Mouse (Mus musculus): ENCODE results near the gene Ldlrad1. TPM values are rescaled to one million over a fixed set of nuclear protein-coding genes. Genes with fewer than 3 reads are reported as not detected.

Gene Ldlrad1
- polyA plus RNA-seq, 1 experiment, result not detected

DNA sequence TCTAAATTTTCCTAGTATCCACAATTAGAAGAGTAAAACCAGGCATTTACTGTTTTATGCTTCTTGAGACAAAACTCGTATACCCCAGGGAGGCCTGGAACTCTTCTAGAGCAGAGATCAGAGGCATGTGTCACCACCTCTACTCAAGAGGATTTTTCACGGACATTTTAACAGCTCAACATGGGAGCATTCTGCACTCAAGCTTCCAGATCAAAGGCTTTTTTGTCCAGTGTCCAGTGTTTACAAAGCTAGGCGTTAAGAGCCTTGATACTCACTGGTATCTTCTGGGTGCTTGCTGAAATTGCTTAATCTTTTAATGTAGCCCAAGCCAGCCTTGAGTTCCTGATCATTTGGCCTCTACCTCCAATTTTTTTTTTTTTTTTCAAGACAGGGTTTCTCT is 23.2 kb downstream of the Ldlrad1 start:
- TF ChIP-seq CTCF (IDR thresholded peaks at IDR 0.05; ENCODE audit: borderline replicate concordance, insufficient read depth, low read length), result no peak
- TF ChIP-seq POLR2A (IDR thresholded peaks at IDR 0.05; ENCODE audit: low read depth, low read length), result no peak
- Histone ChIP-seq H3K4me1 (ENCODE audit: control insufficient read depth, insufficient read depth, low read length) (peaks cover 14% of the 10 kb centered on the region), H3K4me3 (ENCODE audit: insufficient read depth, low read length) (no peak overlapping the region), H3K27ac (ENCODE audit: insufficient read depth, low read length) (peak overlapping the region; percentile 93)

GRCm38 (mm10) chr4:107238253-107238652 is 29.3 kb downstream of the Ldlrad1 start:
- Histone ChIP-seq H3K27ac (ENCODE audit: insufficient read depth, low read length) (no peak overlapping the region), H3K4me3 (ENCODE audit: insufficient read depth, low read length) (no peak overlapping the region), H3K4me1 (ENCODE audit: control insufficient read depth, insufficient read depth, low read length) (peaks cover under 1% of the 10 kb centered on the region; the same call in 1 of the 2 replicates)
- TF ChIP-seq CTCF (IDR thresholded peaks at IDR 0.05; ENCODE audit: borderline replicate concordance, insufficient read depth, low read length), result no peak
- no peak for TF ChIP-seq POLR2A (IDR thresholded peaks at IDR 0.05; ENCODE audit: low read depth, low read length)

DNA sequence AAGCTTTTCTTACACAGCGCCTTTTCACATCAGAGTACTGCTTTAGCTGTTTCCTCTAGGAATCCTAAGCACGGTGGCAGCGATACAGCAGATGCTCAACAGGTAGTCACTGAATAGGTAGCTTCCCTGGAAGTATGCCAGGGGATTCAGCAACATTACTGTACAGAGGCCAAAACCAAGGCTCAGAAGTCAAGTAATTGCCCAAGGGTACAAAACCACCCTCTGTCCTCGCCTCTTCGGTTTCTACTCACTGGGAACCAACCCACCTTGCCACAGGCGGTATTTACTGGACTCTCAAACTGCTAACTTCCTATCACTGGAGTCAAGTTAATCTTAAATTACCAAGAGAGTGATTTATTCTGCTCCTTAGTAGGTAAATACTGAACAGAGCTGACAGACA is 31.2 kb downstream of the Ldlrad1 start:
- Histone ChIP-seq H3K4me1 (ENCODE audit: control insufficient read depth, insufficient read depth, low read length) (peaks cover 3% of the 10 kb centered on the region), H3K27ac (ENCODE audit: insufficient read depth, low read length) (no peak overlapping the region), H3K4me3 (ENCODE audit: insufficient read depth, low read length) (no peak overlapping the region)
- TF ChIP-seq POLR2A (IDR thresholded peaks at IDR 0.05; ENCODE audit: low read depth, low read length) (no peak), CTCF (IDR thresholded peaks at IDR 0.05; ENCODE audit: borderline replicate concordance, insufficient read depth, low read length) (no peak)

DNA sequence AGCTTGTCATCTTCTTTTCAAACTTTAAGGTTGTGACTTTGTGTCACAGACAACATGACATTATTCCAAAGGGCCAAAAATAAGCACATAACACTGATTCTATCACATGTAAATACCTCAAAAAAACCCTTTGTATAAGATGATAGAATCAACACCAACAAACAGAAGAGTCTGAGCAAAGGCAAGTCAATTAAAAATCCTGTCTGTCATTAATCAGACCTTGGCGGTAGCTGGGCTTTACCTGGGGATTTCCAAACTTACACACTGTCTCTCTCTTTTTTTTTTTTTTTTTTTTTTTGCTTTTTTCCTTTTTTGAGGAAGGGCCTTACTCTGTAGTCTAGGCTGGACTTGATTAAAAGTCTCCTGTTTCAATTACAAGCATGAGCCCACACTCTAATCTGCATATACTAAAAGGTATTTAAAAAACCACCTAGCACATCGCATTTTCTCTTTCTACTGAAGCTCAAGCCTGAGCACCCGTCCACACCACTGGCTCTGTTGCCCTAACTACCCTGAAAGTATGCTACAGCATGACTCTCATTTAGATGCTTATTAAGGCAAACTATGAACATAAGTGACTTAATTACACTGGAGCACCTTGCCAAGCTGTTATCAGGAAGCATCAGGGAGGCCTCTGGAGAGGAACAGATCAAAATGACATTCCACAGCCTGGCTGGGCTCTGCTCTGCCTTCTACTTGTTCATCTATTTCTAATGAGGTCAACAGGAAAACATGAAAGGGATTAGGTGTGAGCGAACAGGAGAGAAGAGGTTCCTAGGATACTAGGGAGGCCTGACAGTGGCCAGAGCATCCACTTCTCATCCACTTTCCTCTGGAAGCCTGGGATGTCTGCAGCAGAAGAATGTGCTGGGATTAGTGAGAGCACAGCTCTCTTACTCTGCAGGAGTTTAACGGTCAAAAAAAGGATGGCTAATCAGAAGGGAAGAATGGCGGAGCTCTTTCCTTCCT is 34.7 kb downstream of the Ldlrad1 start:
- no peak overlapping the region for H3K27ac ChIP-seq (ENCODE audit: insufficient read depth, low read length)
- no peak for TF ChIP-seq POLR2A (IDR thresholded peaks at IDR 0.05; ENCODE audit: low read depth, low read length)
- no peak for TF ChIP-seq CTCF (IDR thresholded peaks at IDR 0.05; ENCODE audit: borderline replicate concordance, insufficient read depth, low read length)
- no peak overlapping the region for H3K4me3 ChIP-seq (ENCODE audit: insufficient read depth, low read length)
- peaks cover 19% of the 10 kb centered on the region for H3K4me1 ChIP-seq (ENCODE audit: control insufficient read depth, insufficient read depth, low read length)

- no peak for TF ChIP-seq CTCF (IDR thresholded peaks at IDR 0.05; ENCODE audit: borderline replicate concordance, insufficient read depth, low read length)
- no peak for TF ChIP-seq POLR2A (IDR thresholded peaks at IDR 0.05; ENCODE audit: low read depth, low read length)
- Histone ChIP-seq H3K4me1 (ENCODE audit: control insufficient read depth, insufficient read depth, low read length) (peaks cover 26% of the 10 kb centered on the region), H3K27ac (ENCODE audit: insufficient read depth, low read length) (peak overlapping the region; percentile 97), H3K4me3 (ENCODE audit: insufficient read depth, low read length) (no peak overlapping the region)
These were observed 36.4 kb downstream of the Ldlrad1 start for GRCm38 (mm10) chr4:107245368-107245767.

- peak overlapping the region; percentile 97 for H3K27ac ChIP-seq (ENCODE audit: insufficient read depth, low read length)
- peaks cover 28% of the 10 kb centered on the region for H3K4me1 ChIP-seq (ENCODE audit: control insufficient read depth, insufficient read depth, low read length)
- H3K4me3 ChIP-seq (ENCODE audit: insufficient read depth, low read length), result no peak overlapping the region
- TF ChIP-seq CTCF (IDR thresholded peaks at IDR 0.05; ENCODE audit: borderline replicate concordance, insufficient read depth, low read length), result no peak
- no peak for TF ChIP-seq POLR2A (IDR thresholded peaks at IDR 0.05; ENCODE audit: low read depth, low read length)
These were observed 37.1 kb downstream of the Ldlrad1 start for GRCm38 (mm10) chr4:107246040-107246439.

GRCm38 (mm10) chr4:107247110-107247509 is 38.1 kb downstream of the Ldlrad1 start:
- peaks cover 29% of the 10 kb centered on the region for H3K4me1 ChIP-seq (ENCODE audit: control insufficient read depth, insufficient read depth, low read length)
- TF ChIP-seq POLR2A (IDR thresholded peaks at IDR 0.05; ENCODE audit: low read depth, low read length), result no peak
- peak overlapping the region; percentile 95 for H3K27ac ChIP-seq (ENCODE audit: insufficient read depth, low read length)
- no peak overlapping the region for H3K4me3 ChIP-seq (ENCODE audit: insufficient read depth, low read length)

- Histone ChIP-seq H3K4me3 (ENCODE audit: insufficient read depth, low read length) (no peak overlapping the region), H3K4me1 (ENCODE audit: control insufficient read depth, insufficient read depth, low read length) (peaks cover 29% of the 10 kb centered on the region), H3K27ac (ENCODE audit: insufficient read depth, low read length) (no peak overlapping the region)
- TF ChIP-seq CTCF (IDR thresholded peaks at IDR 0.05; ENCODE audit: borderline replicate concordance, insufficient read depth, low read length) (no peak), POLR2A (IDR thresholded peaks at IDR 0.05; ENCODE audit: low read depth, low read length) (no peak)
These were observed 39.1 kb downstream of the Ldlrad1 start for GRCm38 (mm10) chr4:107248061-107248460.

GRCm38 (mm10) chr4:107249471-107249870 is 40.5 kb downstream of the Ldlrad1 start:
- TF ChIP-seq CTCF (IDR thresholded peaks at IDR 0.05; ENCODE audit: borderline replicate concordance, insufficient read depth, low read length) (no peak), POLR2A (IDR thresholded peaks at IDR 0.05; ENCODE audit: low read depth, low read length) (no peak)
- H3K4me3 ChIP-seq (ENCODE audit: insufficient read depth, low read length), result no peak overlapping the region
- H3K4me1 ChIP-seq (ENCODE audit: control insufficient read depth, insufficient read depth, low read length), result peaks cover 29% of the 10 kb centered on the region

DNA sequence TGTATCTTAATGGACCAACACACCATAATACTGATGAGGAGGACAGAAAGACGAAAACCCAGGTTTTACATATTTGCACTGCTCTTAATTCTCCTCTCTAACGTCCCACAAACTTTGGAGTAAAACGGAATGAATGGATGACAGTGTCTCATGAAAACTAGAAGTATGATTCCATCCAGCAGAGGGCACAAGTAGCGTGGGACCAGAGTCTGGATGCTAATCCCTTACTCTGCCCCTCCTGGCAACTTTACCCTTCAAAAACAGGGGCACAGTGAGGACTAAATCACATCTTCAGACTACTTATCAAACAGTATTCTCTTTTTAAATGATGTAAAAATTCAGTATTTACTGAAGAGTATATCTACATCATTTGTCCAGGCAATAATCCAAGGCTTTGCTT is 41.5 kb downstream of the Ldlrad1 start:
- Histone ChIP-seq H3K4me3 (ENCODE audit: insufficient read depth, low read length) (no peak overlapping the region), H3K27ac (ENCODE audit: insufficient read depth, low read length) (no peak overlapping the region), H3K4me1 (ENCODE audit: control insufficient read depth, insufficient read depth, low read length) (peaks cover 23% of the 10 kb centered on the region)
- peak; percentile 43; the same call in 1 of the 2 replicates for TF ChIP-seq CTCF (IDR thresholded peaks at IDR 0.05; ENCODE audit: borderline replicate concordance, insufficient read depth, low read length)
- TF ChIP-seq POLR2A (IDR thresholded peaks at IDR 0.05; ENCODE audit: low read depth, low read length), result no peak

More at GRCm38 (mm10) chr4:107249471-107249870, 40.5 kb downstream of the Ldlrad1 start:
- H3K27ac ChIP-seq (ENCODE audit: insufficient read depth, low read length), result no peak overlapping the region
